Mouse (Mus musculus) liver, adult 2 months (tissue): ENCODE results near the gene Myo18a. TPM values are rescaled to one million over a fixed set of nuclear protein-coding genes. Genes with fewer than 3 reads are reported as not detected.

Experiments used
- DNase-seq: peaks from one replicate; pipeline ENCODE4 v3.0.0-alpha.2; 2011; ENCODE audit warnings: low read depth, low spot score; ENCODE audit errors: extremely low read depth
- H3K27ac ChIP-seq: fragments of 200-500 bp; replicated peaks from 2 replicates; pipeline ENCODE4 v1.5.1; 2012; ENCODE audit warnings: low read depth, mild to moderate bottlenecking, control low read depth, inconsistent platforms, low read length; ENCODE audit not compliant: insufficient read depth
- H3K27me3 ChIP-seq: fragments of 200-500 bp; 2 replicates; pipeline ENCODE4 v1.6.1; 2012; ENCODE audit warnings: mild to moderate bottlenecking, moderate library complexity, low read length, inconsistent platforms; ENCODE audit not compliant: control insufficient read depth, insufficient read depth
- H3K36me3 ChIP-seq: fragments of 200-500 bp; 2 replicates; pipeline ENCODE4 v1.6.1; 2012; ENCODE audit warnings: low read length, inconsistent platforms; ENCODE audit not compliant: control insufficient read depth, insufficient read depth
- H3K4me1 ChIP-seq: fragments of 200-500 bp; 2 replicates; pipeline ENCODE4 v1.6.1; 2011; ENCODE audit warnings: low read length; ENCODE audit not compliant: control insufficient read depth, insufficient read depth
- H3K4me3 ChIP-seq: fragments of 200-500 bp; 2 replicates; pipeline ENCODE4 v1.5.1; 2011; ENCODE audit warnings: low read depth, mild to moderate bottlenecking, control low read depth, low read length, moderate library complexity; ENCODE audit not compliant: insufficient read depth
- H3K79me2 ChIP-seq: fragments of 200-500 bp; 2 replicates; pipeline ENCODE4 v1.6.1; 2012; ENCODE audit warnings: inconsistent platforms, mild to moderate bottlenecking, low read length, moderate library complexity; ENCODE audit not compliant: control insufficient read depth, insufficient read depth
- H3K9ac ChIP-seq: fragments of 200-500 bp; 2 replicates; pipeline ENCODE4 v1.6.1; 2012; ENCODE audit warnings: low read depth, mild to moderate bottlenecking, control low read depth, inconsistent platforms, low read length
- CTCF ChIP-seq: fragments of 200-500 bp; IDR thresholded peaks from 2 replicates; pipeline ENCODE4 v1.5.1; 2011; ENCODE audit warnings: low read depth, low read length, control low read depth
- POLR2A ChIP-seq: fragments of 200-500 bp; IDR thresholded peaks from 2 replicates; pipeline ENCODE4 v1.6.1; 2011; ENCODE audit warnings: low read length, control low read depth; ENCODE audit not compliant: insufficient read depth; ENCODE audit errors: extremely low read depth
- WGBS: fragments of 180-500 bp; shearing (Covaris S2); methylation state at CpG from one replicate; pipeline ENCODE4 v1.1.7; 2018; 5-methylcytosine and 5-hydroxymethylcytosine counted together
- polyA plus RNA-seq: library from polyadenylated mRNA; depleted of rRNA; stranded (reverse); fragments of >200 nt; gene quantifications from 2 replicates; pipeline ENCODE4 v1.2.3, GENCODE M21; 2012
- total RNA-seq: library from RNA; depleted of rRNA; stranded (reverse); fragments of >200 nt; gene quantifications from 2 replicates; pipeline ENCODE4 v1.2.3, GENCODE M21; 2014

Gene Myo18a
- total and polyA plus RNA-seq, 2 experiments: 28.6 to 42.0 TPM

- no peaks in the 10 kb centered on the region for H3K36me3 ChIP-seq
- no peak overlapping the region for H3K4me3 ChIP-seq
- no peak overlapping the region for H3K9ac ChIP-seq
- H3K4me1 ChIP-seq: peaks cover 17% of the 10 kb centered on the region
- H3K27ac ChIP-seq: peak overlapping the region; percentile 92
- TF ChIP-seq CTCF (no peak), POLR2A (no peak)
- H3K27me3 ChIP-seq: no peaks in the 10 kb centered on the region
- DNase-seq: peak; percentile 91
- WGBS: 29% methylated on average over 3 of the region's 3 CpGs
- no peaks in the 10 kb centered on the region for H3K79me2 ChIP-seq
Measured at GRCm38 (mm10) chr11:77900187-77900586, 137.1 kb downstream of the Myo18a start.

GRCm38 (mm10) chr11:77900696-77901095, 137.7 kb downstream of the Myo18a start:
- H3K27ac ChIP-seq: peak overlapping the region; percentile 92
- DNase-seq: peak; percentile 99

GRCm38 (mm10) chr11:77901366-77901765, 138.3 kb downstream of the Myo18a start:
- Histone ChIP-seq H3K27ac (peak overlapping the region; percentile 18; the same call in 1 of the 2 replicates), H3K4me3 (no peak overlapping the region), H3K79me2 (no peaks in the 10 kb centered on the region), H3K4me1 (peaks cover 17% of the 10 kb centered on the region), H3K36me3 (no peaks in the 10 kb centered on the region), H3K9ac (no peak overlapping the region), H3K27me3 (no peaks in the 10 kb centered on the region)
- DNase-seq: no peak
- WGBS: 36% methylated on average over 5 of the region's 5 CpGs
- TF ChIP-seq CTCF: no peak
- no peak for TF ChIP-seq POLR2A

More at GRCm38 (mm10) chr11:77900696-77901095, 137.7 kb downstream of the Myo18a start:
- Histone ChIP-seq H3K36me3 (no peaks in the 10 kb centered on the region), H3K4me3 (no peak overlapping the region), H3K4me1 (peaks cover 17% of the 10 kb centered on the region), H3K27me3 (no peaks in the 10 kb centered on the region), H3K9ac (no peak overlapping the region), H3K79me2 (no peaks in the 10 kb centered on the region)
- TF ChIP-seq CTCF (no peak), POLR2A (no peak)
- 16% methylated on average over 4 of the region's 4 CpGs for WGBS

GRCm38 (mm10) chr11:77901775-77902355, 138.8 kb downstream of the Myo18a start:
- no peaks in the 10 kb centered on the region for H3K27me3 ChIP-seq
- H3K27ac ChIP-seq: 0 out of 2 replicates have a peak overlapping the region, but pooled peaks have one; percentile 3
- H3K4me1 ChIP-seq: peaks cover 17% of the 10 kb centered on the region
- H3K4me3 ChIP-seq: no peak overlapping the region
- H3K9ac ChIP-seq: no peak overlapping the region
- WGBS: 41% methylated on average over 8 of the region's 8 CpGs
- no peaks in the 10 kb centered on the region for H3K79me2 ChIP-seq
- DNase-seq: no peak
- H3K36me3 ChIP-seq: no peaks in the 10 kb centered on the region
- TF ChIP-seq CTCF (no peak), POLR2A (no peak)

- DNase-seq: no peak
- Histone ChIP-seq H3K79me2 (no peaks in the 10 kb centered on the region), H3K4me3 (no peak overlapping the region), H3K36me3 (no peaks in the 10 kb centered on the region), H3K27ac (no peak overlapping the region), H3K9ac (no peak overlapping the region), H3K4me1 (peaks cover 17% of the 10 kb centered on the region), H3K27me3 (no peaks in the 10 kb centered on the region)
- peak; percentile 30; the same call in 1 of the 2 replicates for TF ChIP-seq CTCF
- no peak for TF ChIP-seq POLR2A
- WGBS: 50% methylated on average over 3 of the region's 3 CpGs
Measured at GRCm38 (mm10) chr11:77903761-77904160, 140.7 kb downstream of the Myo18a start.

- H3K79me2 ChIP-seq: no peaks in the 10 kb centered on the region
- no peak for DNase-seq
- H3K9ac ChIP-seq: no peak overlapping the region
- H3K4me3 ChIP-seq: no peak overlapping the region
- peaks cover 15% of the 10 kb centered on the region for H3K4me1 ChIP-seq
- no peak for TF ChIP-seq CTCF
- H3K36me3 ChIP-seq: no peaks in the 10 kb centered on the region
- H3K27me3 ChIP-seq: no peaks in the 10 kb centered on the region
- no peak overlapping the region for H3K27ac ChIP-seq
- WGBS: 61% methylated on average over 1 of the region's 1 CpGs
Measured at GRCm38 (mm10) chr11:77904707-77905106, 141.7 kb downstream of the Myo18a start.
